Mouse (Mus musculus) liver, embryonic 14.5 days (tissue): ENCODE results near the gene Glb1l3. TPM values are rescaled to one million over a fixed set of nuclear protein-coding genes. Genes with fewer than 3 reads are reported as not detected.

ENCODE experiments used
- ATAC-seq: fragments of 200-750 bp; cut with Nextera tagmentation; 2 replicates; pipeline ENCODE4 v1.8.0; 2017; ENCODE audit warnings: moderate number of reproducible peaks, mild to moderate bottlenecking, moderate library complexity; ENCODE audit not compliant: insufficient read depth
- DNase-seq, 3 experiments: peaks; one replicate each; pipeline ENCODE4 v3.0.0-alpha.2; 2012 to 2013; ENCODE audit warnings: low read depth in 3 of 3, low spot score in 3 of 3
- H3K27ac ChIP-seq: fragments of 300-500 bp; sonication (generic); 2 replicates; pipeline ENCODE4 v1.5.1; 2014; ENCODE audit warnings: moderate library complexity, mild to moderate bottlenecking, control low read depth, inconsistent platforms
- H3K27me3 ChIP-seq: fragments of 300-500 bp; sonication (generic); 2 replicates; pipeline ENCODE4 v1.6.1; 2014; ENCODE audit warnings: mild to moderate bottlenecking, low read length, moderate library complexity; ENCODE audit not compliant: control insufficient read depth, insufficient read depth
- H3K36me3 ChIP-seq: fragments of 300-500 bp; sonication (generic); replicated peaks from 2 replicates; pipeline ENCODE4 v1.6.1; 2014; ENCODE audit warnings: low read depth; ENCODE audit not compliant: control insufficient read depth, insufficient read depth
- H3K4me1 ChIP-seq, 2 experiments: fragments of 200-500 bp in 1 of 2; fragments of 300-500 bp in 1 of 2; sonication (generic) in 1 of 2; replicated peaks; 2 replicates each; pipeline ENCODE4 v1.6.1; 2012 to 2014; ENCODE audit warnings: antibody characterized with exemption in 1 of 2, inconsistent platforms in 1 of 2, low read length in 1 of 2; ENCODE audit not compliant: control insufficient read depth in 2 of 2, insufficient read depth in 2 of 2
- H3K4me2 ChIP-seq: fragments of 300-500 bp; sonication (generic); 2 replicates; pipeline ENCODE4 v1.6.1; 2014; ENCODE audit warnings: low read depth, mild to moderate bottlenecking, control low read depth, moderate library complexity
- H3K4me3 ChIP-seq, 2 experiments: fragments of 200-500 bp in 1 of 2; fragments of 300-500 bp in 1 of 2; sonication (generic) in 1 of 2; 2 replicates each; pipeline ENCODE4 v1.5.1; 2012 to 2014; ENCODE audit warnings: low read depth in 2 of 2, low read length in 2 of 2, mild to moderate bottlenecking in 2 of 2, control low read depth in 1 of 2, inconsistent platforms in 1 of 2, moderate library complexity in 1 of 2; ENCODE audit not compliant: insufficient read depth in 1 of 2
- H3K9ac ChIP-seq: fragments of 300-500 bp; sonication (generic); replicated peaks from 2 replicates; pipeline ENCODE4 v1.6.1; 2014; ENCODE audit warnings: mild to moderate bottlenecking, control low read depth, moderate library complexity
- H3K9me3 ChIP-seq: fragments of 300-500 bp; sonication (generic); 2 replicates; pipeline ENCODE4 v1.6.1; 2016; ENCODE audit warnings: low read length, mixed read lengths; ENCODE audit not compliant: control insufficient read depth
- CTCF ChIP-seq: IDR thresholded peaks from 2 replicates; pipeline ENCODE4 v1.5.1; 2016; ENCODE audit warnings: antibody characterized with exemption, low read depth, control low read depth
- EP300 ChIP-seq: IDR thresholded peaks from 2 replicates; pipeline ENCODE4 v1.6.1; 2016; ENCODE audit warnings: antibody characterized with exemption, low read depth
- WGBS: fragments of 180-500 bp; shearing (Covaris S2); extraction: QIAGEN DNeasy Blood & Tissue Kit; methylation state at CpG from one replicate; pipeline ENCODE4 v1.1.7; 2014; ENCODE audit not compliant: insufficient replicate concordance; 5-methylcytosine and 5-hydroxymethylcytosine counted together
- polyA plus RNA-seq, 2 experiments: library from polyadenylated mRNA; depleted of rRNA in 1 of 2; stranded (reverse) in 1 of 2; unstranded in 1 of 2; fragments of >200 nt; fragmentation: Nextera tagmentation in 1 of 2; extraction: Ambion mirVana in 1 of 2; gene quantifications; 2 replicates each; pipeline versions ENCODE4 v1.2.1 to v1.2.3; 2012 to 2014

Gene Glb1l3
- polyA plus RNA-seq, 2 experiments, result not detected

DNA sequence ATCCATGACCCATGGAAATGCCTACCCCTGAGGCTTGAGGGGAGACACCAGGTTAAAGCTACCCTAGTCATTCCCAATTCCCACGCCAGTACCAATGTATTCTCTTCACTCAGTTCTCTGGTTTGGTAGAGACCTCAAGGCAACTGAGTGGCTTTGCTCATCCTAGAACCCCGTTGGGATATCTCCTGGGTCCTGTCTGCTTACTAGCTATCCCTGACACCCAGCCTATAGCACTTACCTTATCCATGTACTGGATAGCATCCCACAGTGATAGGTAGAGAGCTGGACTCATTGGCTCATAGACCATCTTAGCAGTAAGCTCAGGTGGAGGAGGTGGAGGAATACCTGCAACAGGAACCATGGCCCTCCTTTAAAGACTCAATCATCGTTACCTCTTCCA, 92.5 kb downstream of the Glb1l3 start:
- DNase-seq, result no peak
- H3K4me1 ChIP-seq, result no peaks in the 10 kb centered on the region
- no peak for TF ChIP-seq CTCF
- no peak for TF ChIP-seq EP300
- H3K4me2 ChIP-seq, result no peak overlapping the region
- no peak overlapping the region for H3K27ac ChIP-seq
- no peak for ATAC-seq
- H3K27me3 ChIP-seq, result no peaks in the 10 kb centered on the region
- H3K4me3 ChIP-seq, result no peak overlapping the region
- no peak overlapping the region for H3K9ac ChIP-seq
- no peaks in the 10 kb centered on the region for H3K9me3 ChIP-seq
- 45% methylated on average over 3 of the region's 3 CpGs for WGBS
- no peaks in the 10 kb centered on the region for H3K36me3 ChIP-seq

Other genes starting within 250 kb of the Glb1l3 start
- 0.01 and 0.15 TPM in 2 replicates for gene B3gat1, start 127.2 kb downstream of the Glb1l3 start, polyA plus RNA-seq (2012; rRNA removed)
- gene B3gat1, start 127.2 kb downstream of the Glb1l3 start, polyA plus RNA-seq (2014; fragmentation: Nextera tagmentation; extraction: Ambion mirVana), result not detected in 2 replicates
- gene Glb1l2, start 54.4 kb downstream of the Glb1l3 start, polyA plus RNA-seq (2012; rRNA removed), result 0.03 and 0.06 TPM in 2 replicates
- gene Glb1l2, start 54.4 kb downstream of the Glb1l3 start, polyA plus RNA-seq (2014; fragmentation: Nextera tagmentation; extraction: Ambion mirVana), result not detected in 2 replicates
- gene Gm1110, start 62.2 kb upstream of the Glb1l3 start, polyA plus RNA-seq (2012; rRNA removed), result not detected in 2 replicates
- 0.10 TPM in 1 of 2 replicates, not detected in the other for gene Gm1110, start 62.2 kb upstream of the Glb1l3 start, polyA plus RNA-seq (2014; fragmentation: Nextera tagmentation; extraction: Ambion mirVana)
- 5.5 and 8.1 TPM in 2 replicates for gene Acad8, start 138.7 kb upstream of the Glb1l3 start, polyA plus RNA-seq (2012; rRNA removed)
- 8.7 and 11.1 TPM in 2 replicates for gene Acad8, start 138.7 kb upstream of the Glb1l3 start, polyA plus RNA-seq (2014; fragmentation: Nextera tagmentation; extraction: Ambion mirVana)
- 13.7 and 22.6 TPM in 2 replicates for gene Thyn1, start 138.8 kb upstream of the Glb1l3 start, polyA plus RNA-seq (2012; rRNA removed)
- gene Thyn1, start 138.8 kb upstream of the Glb1l3 start, polyA plus RNA-seq (2014; fragmentation: Nextera tagmentation; extraction: Ambion mirVana), result 54.0 and 54.1 TPM in 2 replicates
- 5.3 and 8.3 TPM in 2 replicates for gene Vps26b, start 169.2 kb upstream of the Glb1l3 start, polyA plus RNA-seq (2012; rRNA removed)
- gene Vps26b, start 169.2 kb upstream of the Glb1l3 start, polyA plus RNA-seq (2014; fragmentation: Nextera tagmentation; extraction: Ambion mirVana), result 8.0 and 9.5 TPM in 2 replicates
- 39.7 and 40.1 TPM in 2 replicates for gene Ncapd3, start 169.3 kb upstream of the Glb1l3 start, polyA plus RNA-seq (2012; rRNA removed)
- 33.7 and 39.7 TPM in 2 replicates for gene Ncapd3, start 169.3 kb upstream of the Glb1l3 start, polyA plus RNA-seq (2014; fragmentation: Nextera tagmentation; extraction: Ambion mirVana)